Mouse (Mus musculus) cerebellum, adult 2 months (tissue): Measurements from ENCODE around the gene Uba3. TPM values are rescaled to one million over a fixed set of nuclear protein-coding genes. Genes with fewer than 3 reads are reported as not detected.

ENCODE experiments used
- DNase-seq, 2 experiments: peaks; one replicate each; pipeline ENCODE4 v3.0.0; 2021
- H3K27ac ChIP-seq: fragments of 200-500 bp; 2 replicates; pipeline ENCODE4 v1.5.1; 2012; ENCODE audit warnings: low read length, control low read depth, inconsistent platforms; ENCODE audit not compliant: insufficient read depth
- H3K27me3 ChIP-seq: fragments of 200-500 bp; 2 replicates; pipeline ENCODE4 v1.6.1; 2012; ENCODE audit warnings: inconsistent platforms, mild to moderate bottlenecking, low read length, moderate library complexity; ENCODE audit not compliant: control insufficient read depth, insufficient read depth
- H3K4me1 ChIP-seq: fragments of 200-500 bp; 2 replicates; pipeline ENCODE4 v1.6.1; 2011; ENCODE audit warnings: low read length; ENCODE audit not compliant: control insufficient read depth, insufficient read depth
- H3K4me3 ChIP-seq: fragments of 200-500 bp; replicated peaks from 2 replicates; pipeline ENCODE3; 2011; ENCODE audit warnings: mild to moderate bottlenecking, low read depth, low read length, control low read depth; ENCODE audit not compliant: insufficient read depth
- CTCF ChIP-seq: fragments of 200-500 bp; IDR thresholded peaks from 2 replicates; pipeline ENCODE4 v1.5.1; 2011; ENCODE audit warnings: low read depth, mild to moderate bottlenecking, control low read depth, low read length, moderate library complexity, borderline replicate concordance; ENCODE audit not compliant: insufficient read depth
- POLR2A ChIP-seq: fragments of 200-500 bp; IDR thresholded peaks from 2 replicates; pipeline ENCODE4 v1.6.1; 2011; ENCODE audit warnings: low read length, control low read depth, borderline replicate concordance; ENCODE audit not compliant: insufficient read depth
- WGBS: fragments of 180-500 bp; shearing (Covaris S2); methylation state at CpG from one replicate; pipeline ENCODE4 v1.1.7; 2018; 5-methylcytosine and 5-hydroxymethylcytosine counted together
- polyA plus RNA-seq: library from polyadenylated mRNA; depleted of rRNA; stranded (reverse); fragments of >200 nt; gene quantifications from 2 replicates; pipeline ENCODE4 v1.2.3, GENCODE M21; 2012

Uba3 gene
- polyA plus RNA-seq, 1 experiment: 79.1 TPM

GRCm38 (mm10) chr6:97236088-97236487 is 30.6 kb upstream of the Uba3 start:
- no peak for TF ChIP-seq POLR2A
- no peak for TF ChIP-seq CTCF
- no peak for DNase-seq
- Histone ChIP-seq H3K4me3 (no peak overlapping the region), H3K27me3 (no peaks in the 10 kb centered on the region), H3K4me1 (no peaks in the 10 kb centered on the region), H3K27ac (no peak overlapping the region)
- 95% methylated on average over 5 of the region's 5 CpGs for WGBS

- Histone ChIP-seq H3K27me3 (no peaks in the 10 kb centered on the region), H3K27ac (no peak overlapping the region), H3K4me3 (no peak overlapping the region), H3K4me1 (no peaks in the 10 kb centered on the region)
- 91% methylated on average over 7 of the region's 7 CpGs for WGBS
- no peak for DNase-seq
- TF ChIP-seq POLR2A: no peak
Measured at GRCm38 (mm10) chr6:97234911-97235668, 29.6 kb upstream of the Uba3 start.

- no peak for TF ChIP-seq POLR2A
- TF ChIP-seq CTCF: no peak
- WGBS: 91% methylated on average over 9 of the region's 9 CpGs
- no peak overlapping the region for H3K4me3 ChIP-seq
- H3K27ac ChIP-seq: no peak overlapping the region
- H3K4me1 ChIP-seq: peaks cover 15% of the 10 kb centered on the region
- no peaks in the 10 kb centered on the region for H3K27me3 ChIP-seq
- no peak for DNase-seq
Measured at GRCm38 (mm10) chr6:97227067-97227847, 21.8 kb upstream of the Uba3 start.

- WGBS: 41% methylated on average over 1 of the region's 1 CpGs
- no peak for DNase-seq
- no peak overlapping the region for H3K27ac ChIP-seq
Measured at GRCm38 (mm10) chr6:97226083-97226491, 20.6 kb upstream of the Uba3 start.

GRCm38 (mm10) chr6:97224505-97224904 is 19.1 kb upstream of the Uba3 start:
- peaks cover 15% of the 10 kb centered on the region for H3K4me1 ChIP-seq
- no peak overlapping the region for H3K4me3 ChIP-seq
- TF ChIP-seq CTCF (no peak), POLR2A (no peak)
- DNase-seq: peak; percentile 28 to 57
- no peaks in the 10 kb centered on the region for H3K27me3 ChIP-seq
- H3K27ac ChIP-seq: no peak overlapping the region
- WGBS: 77% methylated on average over 8 of the region's 8 CpGs

More at GRCm38 (mm10) chr6:97226083-97226491, 20.6 kb upstream of the Uba3 start:
- no peak for TF ChIP-seq CTCF
- no peak for TF ChIP-seq POLR2A
- H3K27me3 ChIP-seq: no peaks in the 10 kb centered on the region
- H3K4me3 ChIP-seq: no peak overlapping the region
- peaks cover 15% of the 10 kb centered on the region for H3K4me1 ChIP-seq

GRCm38 (mm10) chr6:97223566-97223965 is 18.1 kb upstream of the Uba3 start:
- no peak overlapping the region for H3K27ac ChIP-seq
- DNase-seq: no peak
- H3K4me1 ChIP-seq: peaks cover 15% of the 10 kb centered on the region
- TF ChIP-seq POLR2A (no peak), CTCF (no peak)
- 84% methylated on average over 4 of the region's 4 CpGs for WGBS
- H3K4me3 ChIP-seq: no peak overlapping the region
- no peaks in the 10 kb centered on the region for H3K27me3 ChIP-seq

GRCm38 (mm10) chr6:97222931-97223467 is 17.6 kb upstream of the Uba3 start:
- H3K27me3 ChIP-seq: no peaks in the 10 kb centered on the region
- no peak overlapping the region for H3K4me3 ChIP-seq
- no peak overlapping the region for H3K27ac ChIP-seq
- 76% methylated on average over 5 of the region's 5 CpGs for WGBS
- H3K4me1 ChIP-seq: peaks cover 15% of the 10 kb centered on the region
- DNase-seq: no peak
- TF ChIP-seq CTCF: no peak
- no peak for TF ChIP-seq POLR2A
